Mouse (Mus musculus): ENCODE measurements around the gene Scrg1. TPM values are rescaled to one million over a fixed set of nuclear protein-coding genes. Genes with fewer than 3 reads are reported as not detected.
"Not testable (repeated sequence)": the region's sequence is repeated elsewhere in the genome, so short reads cannot be mapped to it uniquely, and the experiment has no call there.

Gene Scrg1
- polyA plus RNA-seq, 1 experiment from 2014 or later, result 3.3 TPM

- Histone ChIP-seq H3K4me3 (replicated peaks) (no peak overlapping the region), H3K4me1 (replicated peaks) (peaks cover 14% of the 10 kb centered on the region), H3K36me3 (no peaks in the 10 kb centered on the region), H3K27me3 (no peaks in the 10 kb centered on the region), H3K27ac (no peak overlapping the region), H3K9me3 (no peaks in the 10 kb centered on the region), H3K9ac (replicated peaks) (no peak overlapping the region), H3K4me2 (replicated peaks) (peak overlapping the region; percentile 79; the same call in 1 of the 2 replicates)
- WGBS, result 96% methylated on average over 1 of the region's 1 CpGs
- no peak for ATAC-seq
Measured at GRCm38 (mm10) chr8:57489366-57489765, 33.6 kb downstream of the Scrg1 start.

DNA sequence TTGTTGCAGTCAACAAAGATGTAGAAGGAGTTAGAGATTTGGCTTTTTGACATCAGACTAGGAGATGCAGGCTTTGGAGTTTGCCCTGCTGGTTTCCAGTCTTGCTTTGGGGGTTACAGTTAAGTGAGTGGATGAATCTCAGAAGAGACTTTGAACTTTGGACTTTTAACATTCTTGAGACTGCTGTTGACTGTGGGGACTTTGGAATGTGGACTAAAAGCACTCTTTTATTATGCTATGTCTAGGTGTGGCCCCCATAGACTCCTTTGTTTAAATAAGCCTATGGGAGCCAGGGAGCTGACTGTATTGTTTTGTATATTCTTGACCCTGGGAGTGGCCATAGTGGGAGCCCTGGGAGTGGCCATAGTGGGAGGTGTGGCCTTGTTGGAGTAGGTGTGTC is 34.2 kb downstream of the Scrg1 start:
- no peak overlapping the region for H3K27ac ChIP-seq
- H3K27me3 ChIP-seq, result no peaks in the 10 kb centered on the region
- no peak for ATAC-seq
- H3K9ac ChIP-seq (replicated peaks), result no peak overlapping the region
- H3K4me1 ChIP-seq (replicated peaks), result peaks cover 14% of the 10 kb centered on the region
- no peak overlapping the region for H3K4me3 ChIP-seq (replicated peaks)
- no peaks in the 10 kb centered on the region for H3K36me3 ChIP-seq
- H3K9me3 ChIP-seq, result no peaks in the 10 kb centered on the region
- no peak overlapping the region for H3K4me2 ChIP-seq (replicated peaks)

DNA sequence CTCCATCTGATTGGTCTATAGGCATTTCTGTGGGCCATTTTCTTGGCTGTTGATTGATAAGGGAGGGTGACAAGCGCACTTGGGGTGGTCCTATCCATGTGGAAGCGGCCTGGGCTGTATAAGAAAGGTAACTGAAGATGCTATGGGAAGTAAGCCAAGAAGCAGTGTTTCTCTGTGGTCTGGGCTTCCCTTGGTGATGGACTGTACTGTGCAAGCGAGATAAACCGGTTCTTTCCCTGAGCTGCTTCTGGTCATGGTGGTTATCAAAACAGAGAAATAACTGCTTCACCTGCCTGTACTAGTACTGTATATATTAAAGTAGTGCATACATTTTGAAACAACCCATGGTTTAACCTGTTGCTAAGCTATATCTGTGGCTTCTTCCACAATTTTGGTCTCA is 36.1 kb downstream of the Scrg1 start:
- no peak overlapping the region for H3K4me2 ChIP-seq (replicated peaks)
- WGBS, result 93% methylated on average over 4 of the region's 4 CpGs
- no peaks in the 10 kb centered on the region for H3K27me3 ChIP-seq
- H3K36me3 ChIP-seq, result no peaks in the 10 kb centered on the region
- no peak overlapping the region for H3K4me3 ChIP-seq (replicated peaks)
- no peak overlapping the region for H3K9ac ChIP-seq (replicated peaks)
- no peak overlapping the region for H3K27ac ChIP-seq
- H3K9me3 ChIP-seq, result no peaks in the 10 kb centered on the region
- ATAC-seq, result no peak
- peaks cover 5% of the 10 kb centered on the region; the same call in 1 of the 2 replicates for H3K4me1 ChIP-seq (replicated peaks)

GRCm38 (mm10) chr8:57498494-57498846 is 42.7 kb downstream of the Scrg1 start:
- Histone ChIP-seq H3K27ac (0 out of 2 replicates have a peak overlapping the region, but pooled peaks have one; percentile 56), H3K9ac (replicated peaks) (no peak overlapping the region), H3K36me3 (no peaks in the 10 kb centered on the region), H3K27me3 (no peaks in the 10 kb centered on the region), H3K4me2 (replicated peaks) (peak overlapping the region; percentile 23; the same call in 1 of the 2 replicates), H3K9me3 (no peaks in the 10 kb centered on the region), H3K4me3 (replicated peaks) (no peak overlapping the region), H3K4me1 (replicated peaks) (peaks cover 4% of the 10 kb centered on the region; the same call in 1 of the 2 replicates)
- peak; percentile 58 for ATAC-seq
- 52% methylated on average over 8 of the region's 8 CpGs for WGBS

DNA sequence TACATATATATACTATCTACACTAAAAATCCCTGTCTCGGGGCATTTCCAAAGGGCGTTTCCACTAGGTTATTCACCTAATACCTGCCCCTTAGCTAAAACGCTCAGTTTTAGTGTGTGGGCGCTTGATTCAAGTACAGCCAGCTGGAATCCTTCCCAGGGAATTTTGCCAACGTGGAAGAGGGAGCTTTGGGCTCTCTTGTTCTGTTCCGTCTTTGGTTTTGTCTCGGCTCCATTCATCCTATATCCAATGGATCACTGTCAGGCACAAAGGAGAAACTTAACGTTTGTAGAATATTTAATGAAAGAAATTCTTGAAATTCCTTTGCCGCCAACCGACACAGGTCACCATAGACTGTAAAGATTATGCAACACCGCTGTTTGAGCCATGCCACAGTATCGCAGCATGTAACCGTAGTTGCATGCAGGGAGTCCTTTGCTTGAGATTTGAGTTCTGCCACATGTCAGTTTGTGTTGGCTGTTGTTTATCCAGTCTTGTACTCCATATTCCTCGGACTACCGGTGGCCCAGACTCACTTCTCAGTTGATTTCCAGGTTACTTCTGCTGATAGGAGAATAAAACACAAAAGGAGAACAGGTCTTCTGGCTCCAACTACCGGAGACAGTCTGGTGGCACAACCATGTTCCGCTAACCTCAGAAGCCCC is 43.3 kb downstream of the Scrg1 start:
- WGBS, result 53% methylated on average over 17 of the region's 17 CpGs
- Histone ChIP-seq H3K27ac (peak overlapping the region; percentile 56; the same call in 1 of the 2 replicates), H3K4me3 (replicated peaks) (no peak overlapping the region)

DNA sequence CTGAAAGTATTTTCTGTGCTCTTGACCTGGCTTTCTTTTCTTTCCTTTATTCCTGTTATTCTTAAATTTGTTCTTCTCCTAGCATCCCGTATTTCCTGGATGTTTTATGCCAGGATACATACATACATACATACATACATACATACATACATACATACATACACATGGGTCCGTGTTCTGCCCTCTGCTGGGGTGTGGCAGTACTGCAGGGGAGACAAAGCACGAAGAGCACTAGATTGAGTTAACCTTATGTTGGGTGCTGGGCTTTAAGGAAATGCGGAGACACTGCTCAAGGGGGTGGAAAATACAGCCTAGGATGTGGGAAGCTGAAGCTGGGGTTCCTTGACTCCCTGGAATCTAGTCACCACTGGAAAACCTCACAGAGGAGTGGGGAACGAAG is 47.9 kb downstream of the Scrg1 start:
- Histone ChIP-seq H3K4me1 (replicated peaks) (peaks cover 4% of the 10 kb centered on the region; the same call in 1 of the 2 replicates), H3K4me2 (replicated peaks) (no peak overlapping the region), H3K27ac (no peak overlapping the region), H3K36me3 (no peaks in the 10 kb centered on the region), H3K27me3 (no peaks in the 10 kb centered on the region), H3K4me3 (replicated peaks) (no peak overlapping the region), H3K9ac (replicated peaks) (no peak overlapping the region), H3K9me3 (no peaks in the 10 kb centered on the region)
- no peak for ATAC-seq
- WGBS, result 59% methylated on average over 5 of the region's 5 CpGs

More for the DNA sequence above, 43.3 kb downstream of the Scrg1 start:
- no peak overlapping the region for H3K9ac ChIP-seq (replicated peaks)
- no peaks in the 10 kb centered on the region for H3K27me3 ChIP-seq
- H3K4me1 ChIP-seq (replicated peaks), result peaks cover 4% of the 10 kb centered on the region; the same call in 1 of the 2 replicates
- peak; percentile 79 for ATAC-seq
- H3K36me3 ChIP-seq, result no peaks in the 10 kb centered on the region
- no peaks in the 10 kb centered on the region for H3K9me3 ChIP-seq
- peak overlapping the region; percentile 23; the same call in 1 of the 2 replicates for H3K4me2 ChIP-seq (replicated peaks)

DNA sequence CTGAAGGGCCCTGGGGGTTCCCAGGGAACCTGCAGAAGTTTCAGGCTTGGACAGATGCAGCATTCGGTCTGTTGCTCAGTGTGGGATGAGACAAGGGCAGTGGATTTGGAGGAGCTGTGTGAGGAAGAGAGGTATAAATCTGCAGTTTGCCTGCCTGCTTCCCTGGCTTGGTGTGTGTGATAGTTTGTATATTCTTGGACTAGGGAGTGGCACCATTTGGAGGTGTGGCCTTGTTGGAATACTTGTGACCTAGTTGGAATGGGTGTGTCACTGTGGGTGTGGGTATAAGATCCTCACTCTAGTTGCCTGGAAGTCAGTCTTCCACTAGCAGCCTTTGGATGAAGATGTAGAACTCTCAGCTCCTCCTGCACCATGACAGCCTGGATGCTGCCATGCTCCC is 49.8 kb downstream of the Scrg1 start:
- not testable (repeated sequence) for H3K9me3 ChIP-seq; H3K36me3 ChIP-seq; H3K4me2 ChIP-seq (replicated peaks); ATAC-seq; H3K4me1 ChIP-seq (replicated peaks); H3K27ac ChIP-seq; H3K9ac ChIP-seq (replicated peaks); H3K4me3 ChIP-seq (replicated peaks); H3K27me3 ChIP-seq
- WGBS, result 96% methylated on average over 1 of the region's 1 CpGs

DNA sequence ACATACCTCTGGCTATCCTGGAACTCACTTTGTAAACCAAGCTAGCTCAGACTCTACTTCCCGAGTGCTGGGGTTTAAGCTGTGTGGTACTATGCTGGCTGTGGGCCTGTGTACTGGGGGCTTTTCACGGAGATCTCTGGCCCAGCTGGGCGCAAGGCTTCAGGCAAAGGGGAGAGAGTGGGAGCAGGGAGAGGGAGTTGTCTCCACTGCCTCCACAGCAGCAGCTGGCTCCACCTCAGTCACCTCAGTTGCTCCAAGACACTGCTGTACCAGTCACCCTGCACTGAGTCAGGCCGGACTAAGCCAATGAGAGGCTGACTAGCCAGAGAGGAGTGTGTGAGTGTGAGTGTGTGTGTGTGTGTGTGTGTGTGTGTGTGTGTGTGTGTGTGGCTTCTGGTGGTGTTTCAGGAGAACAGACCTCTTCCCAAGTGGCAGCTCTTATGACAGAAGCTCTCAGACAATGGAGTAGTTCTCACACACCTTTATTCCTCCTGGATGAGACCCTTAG is 51.9 kb downstream of the Scrg1 start:
- Histone ChIP-seq H3K4me1 (replicated peaks) (peaks cover 6% of the 10 kb centered on the region), H3K9me3 (no peaks in the 10 kb centered on the region), H3K27me3 (no peaks in the 10 kb centered on the region), H3K4me3 (replicated peaks) (no peak overlapping the region), H3K4me2 (replicated peaks) (no peak overlapping the region), H3K27ac (no peak overlapping the region), H3K36me3 (no peaks in the 10 kb centered on the region), H3K9ac (replicated peaks) (no peak overlapping the region)
- no peak for ATAC-seq
- 94% methylated on average over 4 of the region's 4 CpGs for WGBS

- WGBS, result 87% methylated on average over 4 of the region's 4 CpGs
Measured at GRCm38 (mm10) chr8:57508657-57509056, 52.9 kb downstream of the Scrg1 start.

DNA sequence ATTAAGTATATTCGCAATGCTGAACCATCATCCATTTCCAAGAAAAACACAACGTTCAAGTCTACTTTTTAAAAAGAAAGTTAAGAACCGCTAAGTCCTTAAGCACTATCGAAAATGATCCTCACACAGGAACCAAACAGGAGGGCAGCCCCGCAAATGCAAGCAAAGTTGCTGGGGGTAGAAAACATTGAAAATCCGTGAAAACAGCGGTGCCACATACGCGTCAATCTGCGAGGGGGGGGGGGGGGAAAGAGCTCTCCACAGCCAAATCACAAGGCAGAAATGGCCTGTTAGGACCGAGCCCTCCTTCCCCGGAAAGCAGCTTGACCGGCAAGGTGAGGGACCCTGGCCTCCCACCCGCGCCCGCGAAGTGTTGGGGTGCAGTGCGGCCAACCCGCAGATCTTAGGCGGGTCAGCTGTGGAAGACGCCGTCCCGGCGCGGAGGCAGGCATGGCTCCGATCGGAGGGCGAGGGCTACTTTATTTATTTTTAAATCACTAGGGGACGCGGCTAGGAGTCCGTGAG is 55.1 kb downstream of the Scrg1 start:
- Histone ChIP-seq H3K9me3 (no peaks in the 10 kb centered on the region), H3K27ac (peak overlapping the region; percentile 67), H3K4me2 (replicated peaks) (peak overlapping the region; percentile 96), H3K4me3 (replicated peaks) (peak overlapping the region; percentile 84), H3K36me3 (peaks cover 3% of the 10 kb centered on the region; the same call in 1 of the 2 replicates), H3K27me3 (no peaks in the 10 kb centered on the region), H3K9ac (replicated peaks) (peak overlapping the region; percentile 80), H3K4me1 (replicated peaks) (peaks cover 12% of the 10 kb centered on the region)
- WGBS, result 2% methylated on average over 28 of the region's 31 CpGs
- no peak for ATAC-seq

More at GRCm38 (mm10) chr8:57508657-57509056, 52.9 kb downstream of the Scrg1 start:
- no peak overlapping the region for H3K9ac ChIP-seq (replicated peaks)
- no peaks in the 10 kb centered on the region for H3K27me3 ChIP-seq
- no peaks in the 10 kb centered on the region for H3K9me3 ChIP-seq
- peaks cover 10% of the 10 kb centered on the region for H3K4me1 ChIP-seq (replicated peaks)
- no peak overlapping the region for H3K4me2 ChIP-seq (replicated peaks)
- no peaks in the 10 kb centered on the region for H3K36me3 ChIP-seq
- H3K4me3 ChIP-seq (replicated peaks), result no peak overlapping the region
- ATAC-seq, result no peak
- no peak overlapping the region for H3K27ac ChIP-seq

GRCm38 (mm10) chr8:57511316-57512118 is 55.8 kb downstream of the Scrg1 start, which contains the start of gene Hmgb2:
Gene Hmgb2, plus strand, starts transcription at chr8:57511907.
- Histone ChIP-seq H3K9me3 (no peaks in the 10 kb centered on the region), H3K36me3 (peaks cover 7% of the 10 kb centered on the region; the same call in 1 of the 2 replicates), H3K27ac (peak within 1 kb of the TSS; percentile 99), H3K27me3 (no peaks in the 10 kb centered on the region), H3K9ac (replicated peaks) (peak within 1 kb of the TSS; percentile 96), H3K4me2 (replicated peaks) (peak within 1 kb of the TSS; percentile 96), H3K4me3 (replicated peaks) (peak within 1 kb of the TSS; percentile 84), H3K4me1 (replicated peaks) (peaks cover 12% of the 10 kb centered on the region)
- peak; percentile 100 for ATAC-seq
- under 1% methylated on average over 63 of the region's 63 CpGs for WGBS

Data from midbrain, embryonic 13.5 days (tissue).